Mouse (Mus musculus): ENCODE measurements around the gene Pnpla5. TPM values are rescaled to one million over a fixed set of nuclear protein-coding genes. Genes with fewer than 3 reads are reported as not detected.
"Not testable (repeated sequence)": the region's sequence is repeated elsewhere in the genome, so short reads cannot be mapped to it uniquely, and the experiment has no call there.

The Pnpla5 gene
- total and polyA plus RNA-seq, 3 experiments, result 0.06 to 0.12 TPM; not detected in 1

DNA sequence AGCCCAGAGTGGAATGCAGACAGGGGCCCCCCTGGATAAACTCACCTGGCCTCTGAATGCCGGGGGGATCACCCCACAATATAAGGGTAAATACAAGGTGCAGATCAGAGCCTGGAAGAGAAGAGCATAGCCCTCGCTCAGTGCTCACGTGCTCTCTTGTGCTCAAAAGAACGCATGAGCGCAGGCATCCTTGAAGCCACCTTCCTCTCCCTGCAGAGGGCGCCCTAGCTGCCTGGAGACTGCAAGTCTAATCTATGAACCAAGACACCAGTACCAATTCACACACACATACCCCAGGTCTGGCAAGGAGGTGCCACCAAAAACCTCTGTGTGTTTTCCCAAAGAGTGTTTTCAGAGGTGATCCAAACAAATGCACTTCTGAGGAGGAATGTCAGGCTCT is 2.4 kb downstream of the Pnpla5 start:
- DNase-seq, result no peak

DNA sequence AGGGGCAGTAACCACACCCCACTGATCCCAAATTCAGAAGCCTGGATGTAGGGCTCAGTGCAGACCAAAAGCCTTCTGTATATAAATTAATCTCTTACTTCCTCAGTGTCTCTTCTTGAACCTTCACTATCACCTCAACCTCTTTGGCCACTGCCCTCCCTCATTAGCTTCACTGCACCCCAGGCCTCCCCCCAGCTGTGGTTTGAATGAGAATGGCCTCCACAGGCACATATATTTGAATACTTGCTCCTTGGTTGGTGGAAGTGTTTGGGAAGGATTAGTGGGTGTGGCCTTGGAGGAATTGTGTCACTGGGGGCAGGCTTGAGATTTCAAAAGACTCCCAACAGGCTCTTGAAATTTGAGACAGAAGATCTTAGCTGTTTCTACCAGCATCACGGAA is 6.5 kb downstream of the Pnpla5 start:
- DNase-seq, result no peak

DNA sequence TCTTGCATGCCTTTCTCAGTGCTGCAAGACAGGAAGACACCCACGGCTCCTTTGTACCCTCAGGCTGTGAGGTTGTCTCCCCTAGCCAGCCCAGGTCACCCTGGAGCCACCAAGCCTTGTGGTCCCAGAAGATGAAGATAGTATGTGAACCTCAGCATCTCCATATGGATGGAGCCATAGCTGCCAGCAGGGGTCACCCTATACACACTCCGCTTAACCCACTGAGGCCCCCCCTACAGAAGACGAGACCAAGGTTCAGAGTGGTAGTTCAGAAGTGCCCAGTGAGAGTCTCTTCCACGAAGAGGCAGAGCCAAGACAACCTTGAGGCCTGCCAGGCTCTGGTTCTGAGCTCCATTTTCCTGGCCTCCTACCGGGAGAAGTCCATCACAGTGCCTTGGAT is 7.2 kb downstream of the Pnpla5 start:
- DNase-seq, result no peak

DNA sequence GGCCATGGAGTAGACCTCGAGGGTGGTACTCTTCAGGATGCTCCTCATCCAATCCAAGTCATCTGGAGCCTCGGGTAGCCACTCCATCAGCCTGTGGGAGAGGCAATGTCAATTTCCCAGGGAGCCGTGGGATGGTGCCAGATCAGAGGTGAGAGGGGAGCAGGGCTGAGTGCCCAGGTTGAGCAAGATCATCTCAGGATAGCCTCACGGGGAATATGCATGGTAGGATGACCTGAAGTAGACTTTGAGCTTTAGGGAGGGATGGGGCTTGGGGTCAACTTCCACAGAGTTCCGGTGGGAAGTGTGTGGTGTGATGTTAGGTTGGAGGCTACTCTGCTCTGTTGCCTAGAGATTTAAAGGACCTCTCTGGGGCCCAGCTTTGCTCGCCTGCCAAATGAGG is 9.1 kb downstream of the Pnpla5 start:
- no peak for DNase-seq

DNA sequence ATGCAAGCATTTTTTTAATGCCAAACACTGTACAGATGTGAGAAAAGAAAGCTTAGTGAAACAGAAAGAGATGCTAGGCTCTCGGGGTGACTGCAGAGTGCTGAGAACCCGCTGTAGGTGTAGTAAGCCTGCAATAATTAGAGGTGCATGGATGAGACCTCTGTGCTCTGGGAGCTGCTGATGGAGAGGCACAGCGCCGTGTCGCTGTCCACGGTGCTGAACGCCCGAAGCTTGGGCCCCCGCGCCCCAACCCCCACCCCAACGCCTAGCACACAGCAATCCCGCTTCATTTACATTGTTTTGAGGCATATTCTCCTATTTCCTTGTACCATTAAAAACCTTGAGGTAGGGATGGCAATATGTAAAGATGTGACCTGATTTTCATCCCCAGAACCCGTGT is 14.1 kb downstream of the Pnpla5 start:
- no peak for DNase-seq

DNA sequence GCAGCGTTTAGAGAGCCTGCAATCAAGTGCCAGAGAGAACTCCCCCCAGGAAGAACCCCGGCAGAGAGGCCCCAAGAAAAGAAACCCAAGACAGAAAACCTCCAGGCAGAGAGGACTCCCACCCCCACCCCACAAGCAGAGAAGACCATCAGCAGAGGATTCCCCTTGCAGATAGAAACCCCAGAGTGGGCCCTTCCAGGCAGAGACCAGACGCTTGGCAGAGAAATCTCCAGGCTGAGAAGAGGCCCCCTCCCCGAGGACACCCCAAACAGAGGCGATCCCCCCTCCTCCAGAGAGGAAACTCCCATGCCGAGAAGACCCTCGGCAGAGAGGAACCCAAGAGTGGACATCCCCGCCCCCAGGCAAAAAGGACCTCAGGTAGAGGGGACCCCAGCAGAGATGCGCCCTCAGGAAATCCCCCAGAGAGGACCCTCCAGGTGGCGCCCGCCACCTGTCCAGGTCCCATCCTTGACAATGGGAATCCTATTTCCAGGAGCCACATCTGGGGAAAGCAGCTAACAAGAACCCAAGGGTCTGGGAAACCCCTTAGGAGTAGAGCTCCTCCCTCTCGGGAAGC is 17.0 kb downstream of the Pnpla5 start:
- DNase-seq, result no peak

DNA sequence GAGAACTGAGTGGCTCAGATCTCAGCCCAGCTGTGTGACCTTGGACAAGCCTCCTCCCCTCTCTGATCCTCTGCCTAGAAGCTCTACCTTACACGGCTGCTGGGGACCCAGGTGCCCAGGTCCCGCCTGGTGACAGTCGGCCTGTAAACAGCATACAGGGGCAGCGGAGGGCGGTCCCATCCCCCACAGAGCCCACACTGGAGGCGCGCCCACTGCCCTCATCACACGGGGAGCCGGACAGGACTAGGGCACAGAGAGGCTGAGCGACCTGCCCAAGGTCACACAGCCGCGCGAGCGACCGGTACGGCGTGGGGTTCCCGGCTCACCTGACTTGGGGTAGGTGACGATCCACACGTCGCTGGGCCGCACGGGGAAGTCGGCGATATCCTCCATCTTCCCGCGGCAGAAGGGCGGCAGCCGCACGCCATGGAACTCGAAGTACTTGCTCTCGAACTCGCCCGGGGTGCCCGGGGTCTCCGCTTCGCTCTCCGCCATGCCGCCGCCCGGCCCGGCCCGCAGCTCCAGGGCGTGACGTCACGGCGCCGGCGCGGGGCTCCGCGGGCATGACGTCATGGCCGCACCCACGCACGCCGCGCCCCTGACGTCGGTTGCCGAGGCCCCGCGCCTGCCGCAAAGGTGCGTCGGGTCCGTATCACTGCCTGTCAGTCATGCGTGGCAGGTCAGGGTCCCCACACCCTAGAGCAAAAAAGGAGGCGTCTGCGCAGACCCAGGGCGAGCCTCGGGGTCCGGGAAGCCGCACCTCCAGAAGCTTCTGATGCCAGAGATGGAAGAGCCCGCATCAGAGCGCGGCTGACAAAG is 17.7 kb downstream of the Pnpla5 start, which contains the start of gene Sult4a1:
Gene Sult4a1, minus strand, starts transcription at position 650 of the 819 bp plus-strand sequence.
- DNase-seq, result peak; percentile 5

DNA sequence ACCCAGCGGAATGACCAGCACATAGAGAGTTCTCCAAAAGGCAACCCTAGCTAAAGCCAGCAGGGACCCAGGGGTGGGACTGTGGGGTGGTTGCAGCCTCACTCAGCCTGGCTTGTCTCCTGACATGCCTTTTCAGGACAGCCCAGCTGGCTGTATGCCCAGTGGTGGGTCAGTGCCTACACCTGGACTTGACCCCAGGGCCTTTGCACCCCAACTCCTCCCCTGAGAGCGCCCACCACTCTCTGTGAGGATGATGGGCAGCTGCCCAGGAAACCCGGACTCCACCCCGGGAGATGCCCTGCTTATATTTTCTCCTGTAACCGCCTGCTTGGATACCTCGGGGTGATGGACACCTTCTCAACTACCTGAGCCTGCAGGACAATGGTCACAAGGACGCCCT is 18.3 kb downstream of the Pnpla5 start:
- no peak for DNase-seq

DNA sequence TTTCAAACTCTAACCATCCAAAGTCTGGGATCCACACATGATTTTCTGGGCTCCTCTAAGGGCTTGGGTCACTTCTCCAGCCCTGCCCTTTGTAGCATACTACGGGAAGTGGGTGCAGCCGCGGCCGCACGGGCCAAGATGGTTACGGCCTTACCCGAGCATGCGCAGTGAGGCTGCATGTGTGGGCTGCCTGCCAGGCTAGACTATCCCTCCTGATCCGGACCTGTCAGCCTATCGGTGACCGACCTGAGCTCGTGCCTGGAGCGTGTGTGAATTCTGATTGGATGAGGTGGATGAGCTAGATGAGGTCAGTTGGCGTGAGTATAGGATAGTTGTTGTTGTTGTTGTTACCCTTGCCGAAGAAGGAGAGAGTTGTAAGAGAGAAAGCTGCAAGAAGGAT is 25.4 kb downstream of the Pnpla5 start:
- not testable (repeated sequence) for DNase-seq

DNA sequence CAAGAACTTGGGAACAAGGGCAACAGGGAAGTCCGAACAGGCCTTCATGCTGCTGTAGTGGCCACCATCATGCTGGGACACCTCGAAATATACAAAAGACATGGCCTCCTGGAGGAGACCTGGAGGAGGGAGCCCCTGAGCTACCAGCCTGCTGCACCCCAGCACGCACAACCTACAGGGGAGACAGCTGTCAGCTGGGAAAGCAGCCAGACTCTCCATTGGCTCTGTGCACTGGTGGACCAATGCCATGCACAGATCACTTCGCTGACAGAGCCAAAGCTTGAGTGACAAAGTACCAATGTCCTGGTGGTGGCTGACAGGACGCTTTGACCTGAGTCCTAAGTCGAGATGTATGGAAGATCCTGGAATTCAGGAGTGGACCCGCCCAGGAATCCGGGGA is 26.9 kb downstream of the Pnpla5 start:
- no peak for DNase-seq

DNA sequence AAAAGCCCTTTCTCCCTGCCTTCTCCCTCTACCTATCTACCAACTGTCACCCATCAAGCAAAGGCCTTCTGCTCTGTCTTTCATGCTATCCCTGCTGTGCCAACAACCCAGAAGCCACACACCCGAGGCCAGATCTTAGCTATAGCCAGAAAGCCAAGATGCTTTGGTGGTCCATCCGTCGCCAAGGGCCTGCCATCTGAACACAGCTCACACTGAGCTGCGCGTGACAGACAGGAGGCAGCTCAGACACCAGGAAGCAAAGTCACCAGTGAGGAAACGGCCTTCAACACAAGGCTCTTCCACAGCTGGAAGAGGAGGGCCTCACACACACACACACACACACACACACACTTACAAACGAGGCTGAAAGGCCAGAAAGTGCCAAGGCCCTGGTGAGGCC is 28.1 kb downstream of the Pnpla5 start:
- DNase-seq, result no peak

DNA sequence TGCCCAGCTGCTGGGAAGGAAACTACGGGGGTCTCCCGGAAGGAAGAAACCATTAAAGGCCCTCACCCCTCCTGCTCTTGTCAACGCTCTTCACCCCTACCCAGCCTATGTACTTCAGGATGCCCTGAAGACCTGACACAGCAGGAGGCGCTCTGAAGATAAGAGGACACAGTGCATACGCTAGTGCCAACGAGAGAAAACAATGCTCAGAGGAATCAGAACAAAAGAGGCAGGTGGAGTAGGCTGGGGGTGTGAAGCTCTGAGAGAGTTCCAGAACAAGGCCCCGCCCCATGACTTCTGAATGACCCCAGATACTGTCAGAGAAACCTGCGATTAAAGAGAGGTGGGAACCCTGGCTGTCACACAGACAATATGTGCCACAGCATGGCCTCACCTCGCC is 36.2 kb downstream of the Pnpla5 start:
- DNase-seq, result no peak

DNA sequence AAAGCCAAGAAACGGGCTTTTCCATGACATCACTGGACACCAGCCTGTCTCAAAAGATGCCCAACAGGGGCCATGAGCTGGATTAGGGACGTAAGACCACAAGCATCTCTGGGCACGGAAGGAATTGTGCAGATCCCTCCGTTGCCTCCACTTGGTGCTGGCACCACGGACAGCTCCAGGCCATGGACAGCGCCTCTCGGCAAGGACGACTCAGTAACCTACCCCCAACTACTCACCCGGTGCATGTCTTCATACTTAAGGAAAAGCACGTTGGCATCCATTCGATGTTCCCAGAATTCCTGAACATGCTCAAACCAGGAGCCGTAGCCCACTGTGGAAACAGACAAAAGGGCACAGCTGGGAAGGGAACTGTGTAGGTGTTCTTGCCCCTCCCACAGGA is 36.6 kb downstream of the Pnpla5 start:
- DNase-seq, result no peak

DNA sequence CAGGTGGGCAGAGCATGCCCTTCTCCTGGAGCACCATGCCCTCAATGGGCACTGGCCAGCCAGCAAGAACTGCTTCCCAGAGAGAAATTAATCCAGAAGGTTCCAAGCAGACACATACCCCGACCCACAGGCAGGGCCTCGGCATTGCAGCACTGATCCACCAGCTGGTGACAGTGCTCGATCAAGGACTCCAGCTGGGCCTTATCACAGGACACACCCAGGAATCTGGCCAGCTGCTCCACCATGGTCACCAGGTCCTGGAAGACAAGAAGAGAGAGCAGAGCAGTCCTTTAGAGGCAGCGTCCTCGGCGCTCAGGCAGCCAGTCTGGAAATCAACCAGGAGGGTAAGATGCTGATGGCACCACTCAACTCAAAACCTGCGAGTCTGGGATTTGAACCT is 42.9 kb downstream of the Pnpla5 start:
- DNase-seq, result no peak

DNA sequence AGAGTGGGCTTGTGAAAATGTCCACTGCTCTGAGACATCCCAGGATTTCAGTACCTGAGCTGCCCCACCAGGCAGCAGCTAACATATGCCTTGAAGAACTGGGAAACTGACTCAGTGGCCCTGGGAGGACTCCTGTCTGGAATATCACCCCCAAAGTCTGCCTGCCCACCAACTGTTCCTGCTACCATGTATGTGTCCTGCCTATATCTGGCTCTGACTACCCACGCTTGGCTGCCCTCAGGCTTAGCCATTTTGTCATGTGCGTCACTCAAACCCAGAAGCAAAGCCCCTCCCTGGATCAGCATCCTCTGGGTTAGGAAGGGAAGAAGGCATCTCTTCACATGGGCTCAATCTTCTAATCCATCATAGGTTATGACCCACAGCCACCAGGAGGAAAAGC is 43.5 kb downstream of the Pnpla5 start:
- DNase-seq, result no peak

DNA sequence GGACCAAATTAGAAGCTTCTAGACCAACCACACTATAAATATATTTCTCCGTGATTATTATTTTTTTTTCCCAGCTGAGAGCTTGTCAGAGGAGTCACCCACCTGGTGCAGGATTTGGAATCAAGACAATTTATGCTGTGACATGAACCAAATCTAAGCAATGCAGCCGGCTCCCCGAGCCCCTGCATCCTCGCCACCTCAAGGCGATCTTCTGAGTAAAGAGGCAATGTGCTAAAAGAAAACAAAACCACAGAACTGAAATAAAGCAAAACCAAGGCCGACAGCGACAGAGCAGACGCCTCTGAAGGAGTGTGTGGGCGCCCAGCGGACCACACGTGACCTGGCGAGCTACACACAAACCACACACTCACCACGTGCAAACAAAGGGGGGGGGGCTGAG is 44.3 kb downstream of the Pnpla5 start:
- no peak for DNase-seq

DNA sequence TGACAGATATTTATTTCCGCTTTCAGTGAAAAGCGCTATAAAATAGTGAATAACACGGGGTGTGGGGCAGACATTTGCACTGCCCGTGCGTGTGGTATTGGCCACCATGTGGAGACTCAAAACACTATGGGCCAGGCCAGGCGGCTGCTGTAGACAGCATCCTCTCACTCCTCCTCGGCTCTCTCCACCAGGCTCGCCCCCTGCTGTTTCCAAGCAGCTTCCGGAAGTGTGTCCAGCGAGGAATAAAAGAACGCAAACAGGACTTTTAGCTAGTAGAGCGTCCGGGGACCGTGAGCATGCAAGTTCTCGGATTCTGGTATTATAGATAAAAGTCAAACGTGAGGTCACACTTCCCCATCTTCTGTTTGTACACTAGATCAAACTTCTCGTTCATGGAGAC is 45.8 kb downstream of the Pnpla5 start:
- DNase-seq, result no peak

DNA sequence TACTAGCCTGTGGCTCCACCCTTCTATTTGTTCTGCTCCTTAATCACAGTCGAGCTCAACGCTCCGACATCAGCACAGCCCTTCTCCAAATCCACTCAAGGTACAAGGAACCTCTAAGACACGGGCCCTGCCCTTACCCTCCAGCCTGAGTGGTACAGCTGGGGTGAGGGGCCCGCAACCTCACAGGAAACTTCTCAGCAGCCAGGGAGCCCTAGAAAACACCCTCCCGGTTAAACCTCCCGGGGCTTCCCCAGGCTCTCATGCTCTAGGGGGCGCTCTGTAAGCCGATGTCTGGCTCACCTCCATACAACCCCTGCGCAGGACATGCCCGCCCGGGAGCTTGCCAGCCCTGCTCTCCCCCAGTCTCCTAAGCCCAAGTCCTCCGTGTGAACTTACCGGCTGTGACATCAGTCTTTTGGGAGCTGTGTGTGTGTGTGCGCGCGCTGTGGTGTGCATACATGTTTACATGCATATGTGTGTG is 48.2 kb downstream of the Pnpla5 start:
- no peak for DNase-seq

DNA sequence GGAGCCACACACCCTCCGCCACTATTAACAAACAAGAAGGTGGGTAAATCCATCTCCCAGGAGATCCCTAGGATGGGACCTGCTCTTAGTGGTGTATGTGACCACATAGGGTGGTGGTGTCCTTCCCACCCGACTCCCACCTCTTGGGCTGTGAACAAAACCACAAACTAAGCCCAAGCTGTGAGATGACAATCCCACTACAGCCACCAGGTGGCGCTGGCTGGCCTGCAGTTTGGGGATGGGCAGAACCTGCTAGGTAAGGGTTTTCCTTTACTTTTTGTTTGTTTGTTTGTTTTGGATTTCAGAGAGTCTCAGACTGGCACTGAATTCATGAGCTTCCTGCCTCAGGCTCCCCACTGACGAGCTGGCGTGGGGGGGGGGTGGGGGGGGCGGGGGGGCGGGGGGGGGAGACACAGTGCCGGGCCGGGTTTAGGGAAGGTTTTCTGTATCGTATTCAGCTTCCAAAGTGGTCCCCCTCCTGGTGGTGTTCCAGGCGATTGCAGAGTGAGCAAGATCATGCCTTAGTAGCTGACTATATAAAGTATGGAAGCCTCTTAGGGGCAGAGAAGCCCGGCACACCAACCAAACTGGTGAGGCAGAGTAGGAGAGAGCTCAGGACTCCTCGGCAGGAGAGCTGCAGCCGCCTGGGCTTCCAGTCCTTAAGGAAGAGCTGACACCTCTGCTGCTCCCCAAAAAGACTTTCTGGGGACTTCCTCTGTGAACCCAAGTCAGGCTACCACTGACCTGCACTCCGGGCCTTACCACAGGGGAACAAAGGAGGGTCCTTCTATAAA is 48.9 kb downstream of the Pnpla5 start:
- peak; percentile 44 for DNase-seq

DNA sequence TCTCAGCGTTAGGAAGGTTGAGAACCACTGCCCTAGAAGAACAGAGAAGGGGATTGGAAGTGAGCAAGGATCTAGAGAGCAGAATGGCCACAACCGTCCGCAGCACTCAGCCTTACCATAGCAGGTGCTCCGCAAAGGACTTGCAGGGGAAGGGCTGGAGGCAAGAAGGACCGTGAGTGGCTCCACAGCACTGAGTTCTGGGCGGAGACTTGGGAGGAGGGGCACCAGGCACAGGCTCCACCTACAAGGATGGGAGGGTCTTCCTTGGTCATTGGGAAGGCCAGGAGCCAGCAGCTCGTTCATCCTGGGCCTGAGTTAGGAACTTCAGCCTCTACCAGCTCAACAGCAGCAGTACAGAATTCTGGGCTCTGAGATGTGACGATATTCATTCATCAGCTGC is 49.9 kb downstream of the Pnpla5 start:
- DNase-seq, result no peak

DNA sequence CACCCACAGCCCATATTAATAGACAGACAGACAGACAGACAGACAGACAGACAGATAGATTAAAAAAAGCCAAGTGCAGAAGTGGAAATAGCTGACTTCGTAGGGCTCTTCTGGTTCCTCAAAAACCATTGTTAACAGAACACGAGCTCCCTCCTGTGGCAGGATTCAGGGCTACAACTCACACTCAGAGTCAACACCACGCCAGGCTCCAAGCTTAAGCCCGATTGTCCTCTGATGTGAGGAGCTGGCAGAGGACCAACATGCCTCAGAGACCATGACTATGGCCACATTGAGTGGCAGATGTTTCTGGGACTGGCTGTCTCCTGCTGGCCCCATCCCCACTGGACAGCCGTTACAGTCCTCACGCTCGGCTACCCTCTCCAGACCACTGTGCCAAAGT is 50.7 kb downstream of the Pnpla5 start:
- peak; percentile 16 for DNase-seq

DNA sequence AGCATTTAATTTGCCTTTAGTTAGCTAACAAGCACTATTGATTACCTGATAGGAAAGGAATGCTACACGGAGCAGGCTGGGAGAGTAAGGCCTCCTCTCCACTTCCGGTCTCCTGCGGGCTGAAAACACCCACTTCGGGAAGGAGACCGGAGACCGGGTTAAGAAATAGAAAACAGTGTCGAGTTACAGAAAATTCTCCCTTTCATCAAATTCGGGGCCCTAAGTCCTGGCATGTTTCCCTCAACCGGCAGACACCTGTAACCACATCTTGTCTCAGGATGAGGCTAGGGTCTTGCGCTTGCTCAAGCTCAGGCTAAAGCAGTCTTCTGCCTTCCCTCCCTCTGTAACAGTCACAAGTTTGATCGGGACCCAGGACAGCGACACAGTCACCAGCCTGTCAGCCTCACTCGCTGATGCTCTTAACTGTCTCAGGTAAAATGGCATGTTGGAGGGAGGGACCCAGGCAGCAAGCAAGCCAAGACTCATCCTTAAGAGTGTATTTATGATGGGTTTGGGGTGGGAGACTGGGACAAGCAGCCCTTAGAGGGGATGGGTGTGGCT is 52.8 kb downstream of the Pnpla5 start:
- DNase-seq, result no peak
